Mouse (Mus musculus): ENCODE measurements around the gene Pcsk1n.
A peak's percentile ranks its signal among the peaks of the same experiment; 100 is the strongest.

The Pcsk1n gene

GRCm38 (mm10) chrX:7945618-7946017 lies 26.0 kb downstream of the Pcsk1n start:
- DNase-seq (ENCODE audit: extremely low spot score, low read depth, low spot score): no peak

- DNase-seq (ENCODE audit: extremely low spot score, low read depth, low spot score): no peak
These were observed 27.7 kb downstream of the Pcsk1n start, which contains the start of gene Hdac6 for GRCm38 (mm10) chrX:7947108-7947899. TSS of gene Hdac6 (minus strand) at chrX:7947889.

- peak; percentile 57 for DNase-seq (ENCODE audit: extremely low spot score, low read depth, low spot score)
These were observed 28.4 kb downstream of the Pcsk1n start for GRCm38 (mm10) chrX:7947900-7948492.

- no peak for DNase-seq (ENCODE audit: extremely low spot score, low read depth, low spot score)
These were observed 30.5 kb downstream of the Pcsk1n start for GRCm38 (mm10) chrX:7950091-7950490.

- no peak for DNase-seq (ENCODE audit: extremely low spot score, low read depth, low spot score)
These were observed 39.2 kb downstream of the Pcsk1n start for GRCm38 (mm10) chrX:7958868-7959267.

GRCm38 (mm10) chrX:7963829-7964626 lies 44.4 kb downstream of the Pcsk1n start:
- no peak for DNase-seq (ENCODE audit: extremely low spot score, low read depth, low spot score)

GRCm38 (mm10) chrX:7966161-7966560 lies 46.5 kb downstream of the Pcsk1n start:
- no peak for DNase-seq (ENCODE audit: extremely low spot score, low read depth, low spot score)

- DNase-seq (ENCODE audit: extremely low spot score, low read depth, low spot score): no peak
These were observed 48.1 kb downstream of the Pcsk1n start for GRCm38 (mm10) chrX:7967596-7968201.

- no peak for DNase-seq (ENCODE audit: extremely low spot score, low read depth, low spot score)
These were observed 48.6 kb downstream of the Pcsk1n start for GRCm38 (mm10) chrX:7968226-7968625.

- DNase-seq (ENCODE audit: extremely low spot score, low read depth, low spot score): no peak
These were observed 49.3 kb downstream of the Pcsk1n start for GRCm38 (mm10) chrX:7968899-7969298.

- DNase-seq (ENCODE audit: extremely low spot score, low read depth, low spot score): no peak
These were observed 51.7 kb downstream of the Pcsk1n start for GRCm38 (mm10) chrX:7971292-7971691.

Data from hindlimb bud, embryonic 11.5 days (tissue).